Mouse (Mus musculus) intestine, embryonic 15.5 days (tissue): ENCODE measurements at regions not wholly inside any gene's neighbourhood (a gene's known extent, or its start where the extent isn't known, plus 50 kb on each side); places are given as distances from the start of the nearest gene placed in this dataset.

ENCODE experiments used
- ATAC-seq: fragments of 200-750 bp; cut with Nextera tagmentation; 2 replicates; pipeline ENCODE4 v1.8.0; 2017; ENCODE audit warnings: moderate TSS enrichment, moderate library complexity
- H3K27ac ChIP-seq: fragments of 300-500 bp; sonication (generic); 2 replicates; pipeline ENCODE4 v1.5.1; 2015; ENCODE audit warnings: mild to moderate bottlenecking, inconsistent platforms
- H3K27me3 ChIP-seq: fragments of 300-500 bp; sonication (generic); replicated peaks from 2 replicates; pipeline ENCODE4 v1.6.1; 2015; ENCODE audit warnings: inconsistent platforms
- H3K36me3 ChIP-seq: fragments of 300-500 bp; sonication (generic); 2 replicates; pipeline ENCODE4 v1.6.1; 2015; ENCODE audit warnings: inconsistent platforms
- H3K4me1 ChIP-seq: fragments of 300-500 bp; sonication (generic); replicated peaks from 2 replicates; pipeline ENCODE4 v1.6.1; 2015; ENCODE audit warnings: inconsistent platforms
- H3K4me2 ChIP-seq: fragments of 300-500 bp; sonication (generic); replicated peaks from 2 replicates; pipeline ENCODE4 v1.6.1; 2015; ENCODE audit warnings: mild to moderate bottlenecking, inconsistent platforms
- H3K4me3 ChIP-seq: fragments of 300-500 bp; sonication (generic); replicated peaks from 2 replicates; pipeline ENCODE4 v1.5.1; 2015; ENCODE audit warnings: inconsistent platforms
- H3K9ac ChIP-seq: fragments of 300-500 bp; sonication (generic); 2 replicates; pipeline ENCODE4 v1.6.1; 2015; ENCODE audit warnings: inconsistent platforms
- H3K9me3 ChIP-seq: fragments of 300-500 bp; sonication (generic); 2 replicates; pipeline ENCODE4 v1.6.1; 2016; ENCODE audit warnings: inconsistent platforms
- WGBS: fragments of 180-500 bp; shearing (Covaris S2); methylation state at CpG from one replicate; pipeline ENCODE4 v1.1.7; 2015; 5-methylcytosine and 5-hydroxymethylcytosine counted together

- WGBS, result 66% methylated on average over 5 of the region's 5 CpGs
- ATAC-seq, result peak; percentile 59
- Histone ChIP-seq H3K4me1 (no peaks in the 10 kb centered on the region), H3K4me3 (no peak overlapping the region), H3K4me2 (no peak overlapping the region), H3K27ac (no peak overlapping the region), H3K9me3 (no peaks in the 10 kb centered on the region), H3K27me3 (no peaks in the 10 kb centered on the region), H3K9ac (no peak overlapping the region), H3K36me3 (no peaks in the 10 kb centered on the region)
Observed at GRCm38 (mm10) chr7:37204800-37205199, 506.9 kb downstream of the Tshz3 start.

GRCm38 (mm10) chr7:37208305-37208704, 510.4 kb downstream of the Tshz3 start:
- Histone ChIP-seq H3K9ac (no peak overlapping the region), H3K27me3 (no peaks in the 10 kb centered on the region), H3K4me1 (peaks cover 3% of the 10 kb centered on the region; the same call in 1 of the 2 replicates), H3K9me3 (no peaks in the 10 kb centered on the region), H3K36me3 (no peaks in the 10 kb centered on the region), H3K27ac (no peak overlapping the region), H3K4me2 (no peak overlapping the region), H3K4me3 (no peak overlapping the region)
- 74% methylated on average over 7 of the region's 7 CpGs for WGBS
- peak; percentile 87 for ATAC-seq

GRCm38 (mm10) chr7:37213751-37214181, 515.8 kb downstream of the Tshz3 start:
- no peak for ATAC-seq
- Histone ChIP-seq H3K36me3 (no peaks in the 10 kb centered on the region), H3K9me3 (no peaks in the 10 kb centered on the region), H3K27me3 (no peaks in the 10 kb centered on the region), H3K4me2 (peak overlapping the region; percentile 37), H3K27ac (no peak overlapping the region), H3K9ac (no peak overlapping the region), H3K4me3 (no peak overlapping the region), H3K4me1 (peaks cover 10% of the 10 kb centered on the region)
- 24% methylated on average over 3 of the region's 3 CpGs for WGBS

GRCm38 (mm10) chr7:37215498-37215897, 517.6 kb downstream of the Tshz3 start:
- 75% methylated on average over 6 of the region's 6 CpGs for WGBS
- H3K27ac ChIP-seq, result no peak overlapping the region
- no peaks in the 10 kb centered on the region for H3K36me3 ChIP-seq
- H3K9ac ChIP-seq, result no peak overlapping the region
- no peak overlapping the region for H3K4me2 ChIP-seq
- H3K9me3 ChIP-seq, result no peaks in the 10 kb centered on the region
- H3K4me3 ChIP-seq, result no peak overlapping the region
- no peaks in the 10 kb centered on the region for H3K27me3 ChIP-seq
- peak; percentile 84 for ATAC-seq
- H3K4me1 ChIP-seq, result peaks cover 10% of the 10 kb centered on the region

- H3K4me1 ChIP-seq, result no peaks in the 10 kb centered on the region
- peak; percentile 72 for ATAC-seq
- WGBS, result 83% methylated on average over 5 of the region's 5 CpGs
- H3K9ac ChIP-seq, result no peak overlapping the region
- no peak overlapping the region for H3K4me2 ChIP-seq
- H3K27me3 ChIP-seq, result no peaks in the 10 kb centered on the region
- no peaks in the 10 kb centered on the region for H3K36me3 ChIP-seq
- H3K27ac ChIP-seq, result no peak overlapping the region
- no peak overlapping the region for H3K4me3 ChIP-seq
- H3K9me3 ChIP-seq, result no peaks in the 10 kb centered on the region
Observed at GRCm38 (mm10) chr7:37220476-37220875, 522.6 kb downstream of the Tshz3 start.

- Histone ChIP-seq H3K4me3 (no peak overlapping the region), H3K4me2 (no peak overlapping the region), H3K27me3 (no peaks in the 10 kb centered on the region), H3K9me3 (no peaks in the 10 kb centered on the region), H3K27ac (no peak overlapping the region), H3K4me1 (no peaks in the 10 kb centered on the region), H3K36me3 (no peaks in the 10 kb centered on the region), H3K9ac (no peak overlapping the region)
- no peak for ATAC-seq
- WGBS, result 71% methylated on average over 3 of the region's 3 CpGs
Observed at GRCm38 (mm10) chr7:37226423-37226822, 528.5 kb downstream of the Tshz3 start.

GRCm38 (mm10) chr7:37230641-37231347, 532.9 kb downstream of the Tshz3 start:
- Histone ChIP-seq H3K9ac (no peak overlapping the region), H3K27ac (no peak overlapping the region; the same call in 1 of the 2 replicates), H3K9me3 (no peaks in the 10 kb centered on the region), H3K36me3 (no peaks in the 10 kb centered on the region), H3K4me3 (no peak overlapping the region), H3K4me1 (no peaks in the 10 kb centered on the region), H3K27me3 (no peaks in the 10 kb centered on the region), H3K4me2 (peak overlapping the region; percentile 14; the same call in 1 of the 2 replicates)
- peak; percentile 89 for ATAC-seq
- whole genome bisulfite sequencing, result 70% methylated on average over 6 of the region's 6 CpGs

GRCm38 (mm10) chr7:37240832-37241231, 532.6 kb downstream of the Zfp536 start:
- H3K27ac ChIP-seq, result no peak overlapping the region
- ATAC-seq, result no peak
- H3K36me3 ChIP-seq, result no peaks in the 10 kb centered on the region
- no peak overlapping the region for H3K4me2 ChIP-seq
- H3K4me3 ChIP-seq, result no peak overlapping the region
- H3K27me3 ChIP-seq, result no peaks in the 10 kb centered on the region
- no peak overlapping the region for H3K9ac ChIP-seq
- 78% methylated on average over 6 of the region's 6 CpGs for WGBS
- no peaks in the 10 kb centered on the region for H3K9me3 ChIP-seq
- no peaks in the 10 kb centered on the region for H3K4me1 ChIP-seq

GRCm38 (mm10) chr7:37241781-37242180, 531.7 kb downstream of the Zfp536 start:
- 59% methylated on average over 7 of the region's 7 CpGs for WGBS
- no peak for ATAC-seq
- Histone ChIP-seq H3K9me3 (no peaks in the 10 kb centered on the region), H3K4me3 (no peak overlapping the region), H3K27me3 (no peaks in the 10 kb centered on the region), H3K4me2 (no peak overlapping the region), H3K4me1 (no peaks in the 10 kb centered on the region), H3K9ac (no peak overlapping the region), H3K27ac (no peak overlapping the region), H3K36me3 (no peaks in the 10 kb centered on the region)

GRCm38 (mm10) chr7:37242476-37242875, 531.0 kb downstream of the Zfp536 start:
- no peak overlapping the region for H3K4me2 ChIP-seq
- no peak overlapping the region for H3K9ac ChIP-seq
- H3K27me3 ChIP-seq, result no peaks in the 10 kb centered on the region
- H3K4me1 ChIP-seq, result no peaks in the 10 kb centered on the region
- H3K4me3 ChIP-seq, result no peak overlapping the region
- ATAC-seq, result no peak
- H3K27ac ChIP-seq, result no peak overlapping the region
- no peaks in the 10 kb centered on the region for H3K9me3 ChIP-seq
- 88% methylated on average over 8 of the region's 8 CpGs for WGBS
- no peaks in the 10 kb centered on the region for H3K36me3 ChIP-seq

- 78% methylated on average over 4 of the region's 4 CpGs for WGBS
- H3K36me3 ChIP-seq, result no peaks in the 10 kb centered on the region
- no peak overlapping the region for H3K4me2 ChIP-seq
- H3K27ac ChIP-seq, result no peak overlapping the region
- no peaks in the 10 kb centered on the region for H3K4me1 ChIP-seq
- no peaks in the 10 kb centered on the region for H3K27me3 ChIP-seq
- no peak overlapping the region for H3K4me3 ChIP-seq
- ATAC-seq, result no peak
- no peak overlapping the region for H3K9ac ChIP-seq
- no peaks in the 10 kb centered on the region for H3K9me3 ChIP-seq
Observed at GRCm38 (mm10) chr7:37246156-37246555, 527.3 kb downstream of the Zfp536 start.

- H3K27me3 ChIP-seq, result no peaks in the 10 kb centered on the region
- 73% methylated on average over 9 of the region's 9 CpGs for whole genome bisulfite sequencing
- no peak overlapping the region for H3K4me3 ChIP-seq
- no peaks in the 10 kb centered on the region for H3K4me1 ChIP-seq
- ATAC-seq, result no peak
- H3K36me3 ChIP-seq, result no peaks in the 10 kb centered on the region
- H3K9ac ChIP-seq, result no peak overlapping the region
- H3K27ac ChIP-seq, result no peak overlapping the region
- no peak overlapping the region for H3K4me2 ChIP-seq
- no peaks in the 10 kb centered on the region for H3K9me3 ChIP-seq
Observed at GRCm38 (mm10) chr7:37254431-37254830, 519.0 kb downstream of the Zfp536 start.

GRCm38 (mm10) chr7:37255840-37256239, 517.6 kb downstream of the Zfp536 start:
- Histone ChIP-seq H3K4me3 (no peak overlapping the region), H3K9me3 (no peaks in the 10 kb centered on the region), H3K36me3 (no peaks in the 10 kb centered on the region), H3K9ac (no peak overlapping the region), H3K27ac (no peak overlapping the region), H3K4me2 (no peak overlapping the region), H3K4me1 (no peaks in the 10 kb centered on the region), H3K27me3 (no peaks in the 10 kb centered on the region)
- no peak; the same call in 1 of the 2 replicates for ATAC-seq
- WGBS, result 44% methylated on average over 3 of the region's 3 CpGs
